Mouse (Mus musculus) R1 (cell line): Measurements from ENCODE around the gene Btn2a2.

ENCODE experiments used
- DNase-seq: peaks from one replicate; pipeline ENCODE4 v3.0.0-alpha.2; 2018; ENCODE audit warnings: low read depth, low spot score

The Btn2a2 gene

GRCm38 (mm10) chr13:23488400-23489322 is at the start of gene Btn2a2:
Gene Btn2a2, minus strand, starts transcription at chr13:23488857.
- peak; percentile 93 for DNase-seq

DNA sequence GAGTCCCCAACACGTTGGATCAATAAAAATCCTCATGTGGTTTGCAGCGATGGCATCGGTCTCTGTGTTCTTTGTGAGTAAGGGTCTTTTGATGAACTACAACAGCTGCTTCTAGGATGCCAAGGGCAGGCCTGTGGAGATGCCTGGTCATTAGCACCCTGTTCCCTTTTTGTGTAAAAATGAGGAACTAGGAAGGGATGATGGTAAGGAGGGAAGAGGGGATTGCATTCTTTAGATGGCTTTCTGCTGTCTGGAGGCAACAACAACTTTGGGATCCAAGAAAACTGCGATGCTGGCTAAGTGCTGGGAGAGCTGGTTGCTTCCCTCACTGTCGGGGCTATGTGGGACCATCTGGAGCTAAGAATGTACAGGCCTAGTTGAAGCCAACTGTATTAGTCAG is 49.6 kb upstream of the Btn2a2 start:
- no peak for DNase-seq

- DNase-seq, result no peak
Observed at GRCm38 (mm10) chr13:23537006-23537710, 48.5 kb upstream of the Btn2a2 start.

DNA sequence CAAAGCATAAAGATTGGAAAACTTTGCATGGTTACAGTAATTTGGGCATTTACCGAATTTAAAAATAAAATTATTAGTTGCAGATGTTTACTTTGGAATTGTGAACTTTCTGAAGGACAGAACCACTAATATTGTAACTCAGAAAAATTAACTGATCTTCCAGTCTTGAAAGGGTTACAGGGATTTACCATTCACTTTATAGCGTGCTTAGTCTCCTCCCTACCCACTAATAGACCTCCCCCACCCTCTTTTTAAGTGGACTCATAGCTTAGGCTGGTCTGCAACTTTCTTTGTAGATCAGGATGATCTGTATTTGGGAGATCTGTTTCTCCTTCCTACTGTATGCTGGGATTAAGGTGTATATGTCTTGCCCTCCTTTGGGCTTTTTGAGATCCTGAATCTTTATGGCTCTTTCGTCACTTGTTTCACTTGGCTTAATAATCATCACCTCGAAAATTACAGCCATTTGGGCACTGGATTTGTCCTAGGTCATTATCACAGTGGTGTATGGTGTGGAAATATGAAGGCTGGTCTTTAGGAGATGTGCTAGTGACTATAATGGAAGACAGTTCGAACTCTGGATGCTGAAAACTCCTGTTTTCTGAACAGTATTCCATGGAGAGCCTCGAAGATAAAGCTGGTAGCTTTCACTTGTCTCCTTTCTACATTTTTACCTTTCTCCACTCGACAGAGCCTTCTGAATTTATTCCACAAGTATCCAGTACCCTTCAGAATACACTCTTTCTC is 47.6 kb upstream of the Btn2a2 start:
- DNase-seq, result peak; percentile 72

- peak; percentile 100 for DNase-seq
Observed at GRCm38 (mm10) chr13:23535137-23536075, 46.7 kb upstream of the Btn2a2 start, which contains the start of gene Hist1h3g. Gene Hist1h3g, plus strand, starts transcription at chr13:23535422.

DNA sequence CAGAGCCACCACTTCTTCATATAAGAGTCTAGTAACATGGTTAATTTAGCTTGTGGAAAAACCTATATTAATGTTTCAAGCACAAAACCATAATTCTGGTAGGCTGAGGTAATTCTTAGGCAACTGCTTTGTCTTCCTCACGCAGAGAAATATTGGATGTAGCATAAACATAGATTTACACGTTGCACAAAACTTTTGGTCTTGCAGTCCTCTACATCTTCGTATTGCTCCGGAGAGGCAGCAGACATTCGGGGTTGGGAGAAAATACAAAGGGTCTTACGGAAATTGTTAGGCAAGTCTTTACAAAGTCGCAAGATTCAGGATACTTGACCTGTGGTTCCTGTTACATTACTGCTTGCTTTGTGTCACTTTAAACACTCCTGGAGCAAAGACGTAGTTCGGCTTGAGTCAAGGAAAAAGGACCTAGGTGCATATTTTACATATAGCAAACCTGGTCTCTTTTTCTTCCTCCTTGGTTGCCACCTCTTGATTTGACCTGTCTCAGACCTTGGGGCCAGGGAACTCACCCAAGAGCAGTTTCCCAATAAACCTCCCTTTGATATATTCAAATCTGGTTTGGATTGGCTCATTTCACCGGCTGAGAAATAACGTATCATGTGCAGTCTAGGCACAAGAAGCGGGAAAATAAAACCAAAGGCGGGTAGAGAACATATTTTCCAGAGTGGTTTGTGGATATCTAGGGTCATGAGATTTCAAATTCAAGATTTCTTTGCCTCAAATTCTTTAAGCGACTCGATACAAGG is 45.9 kb upstream of the Btn2a2 start:
- DNase-seq, result peak; percentile 91

GRCm38 (mm10) chr13:23533560-23534367 is 45.1 kb upstream of the Btn2a2 start, which contains the start of gene Hist1h2af:
Gene Hist1h2af, plus strand, starts transcription at chr13:23533906.
- DNase-seq, result peak; percentile 94

- peak; percentile 49 for DNase-seq
Observed at GRCm38 (mm10) chr13:23532262-23533075, 43.8 kb upstream of the Btn2a2 start.

- peak; percentile 97 for DNase-seq
Observed at GRCm38 (mm10) chr13:23530901-23531875, 42.5 kb upstream of the Btn2a2 start, which contains the start of gene Hist1h4h. Gene Hist1h4h, plus strand, starts transcription at chr13:23531050.

DNA sequence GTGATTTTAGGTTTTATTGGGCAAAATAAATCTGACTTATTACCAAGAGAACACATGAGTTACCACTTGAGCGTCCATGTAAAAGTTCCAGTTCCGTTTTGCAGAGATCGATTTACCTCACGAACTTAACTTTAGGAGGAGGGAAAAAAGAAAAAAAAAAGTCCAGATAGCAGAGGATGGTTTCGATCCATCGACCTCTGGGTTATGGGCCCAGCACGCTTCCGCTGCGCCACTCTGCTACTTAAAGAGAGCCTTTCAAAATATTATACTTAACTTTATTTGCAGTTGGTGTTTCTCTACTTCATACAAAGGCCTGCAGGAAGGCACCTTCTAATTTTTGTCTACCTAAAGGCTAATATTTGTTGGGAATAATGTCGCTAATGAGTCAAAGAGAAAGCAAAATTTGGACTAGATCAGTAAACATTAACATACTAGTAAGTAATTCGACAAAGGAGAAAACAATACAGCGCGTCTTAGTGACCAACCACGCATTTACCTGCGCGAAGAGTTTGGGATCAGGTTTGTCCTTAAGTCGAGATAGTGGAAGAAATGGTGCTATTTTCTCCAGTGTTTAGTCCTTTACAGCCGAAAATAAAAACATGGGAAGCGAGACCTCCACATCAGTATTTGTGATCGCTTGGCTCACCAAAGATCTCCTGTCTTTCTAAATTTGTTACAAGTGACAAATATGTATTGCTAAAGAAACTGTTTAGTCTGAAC is 41.7 kb upstream of the Btn2a2 start:
- peak; percentile 74 for DNase-seq

GRCm38 (mm10) chr13:23529480-23530165 is 41.0 kb upstream of the Btn2a2 start:
- no peak for DNase-seq

DNA sequence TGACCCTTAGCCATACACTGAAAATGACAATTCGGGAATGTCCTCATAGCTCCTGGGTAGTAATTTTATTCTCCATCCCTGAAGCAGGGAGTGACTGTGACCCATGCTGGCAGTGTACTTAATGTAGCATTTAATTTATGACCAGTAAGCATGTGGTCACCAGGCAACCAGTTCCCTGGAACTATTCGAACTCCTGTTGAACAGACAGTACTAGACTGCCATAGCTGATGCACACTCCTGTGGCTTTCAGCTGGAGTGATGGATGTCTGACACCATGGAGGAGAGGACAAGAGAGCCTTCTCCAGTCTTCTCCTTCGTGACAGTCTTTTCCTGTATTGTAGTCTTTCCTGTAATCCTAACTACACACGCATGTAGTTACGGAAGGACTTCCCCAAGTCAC is 40.3 kb upstream of the Btn2a2 start:
- no peak for DNase-seq

GRCm38 (mm10) chr13:23526312-23526711 is 37.7 kb upstream of the Btn2a2 start:
- peak; percentile 91 for DNase-seq

- DNase-seq, result peak; percentile 72
Observed at GRCm38 (mm10) chr13:23525901-23526300, 37.2 kb upstream of the Btn2a2 start.

DNA sequence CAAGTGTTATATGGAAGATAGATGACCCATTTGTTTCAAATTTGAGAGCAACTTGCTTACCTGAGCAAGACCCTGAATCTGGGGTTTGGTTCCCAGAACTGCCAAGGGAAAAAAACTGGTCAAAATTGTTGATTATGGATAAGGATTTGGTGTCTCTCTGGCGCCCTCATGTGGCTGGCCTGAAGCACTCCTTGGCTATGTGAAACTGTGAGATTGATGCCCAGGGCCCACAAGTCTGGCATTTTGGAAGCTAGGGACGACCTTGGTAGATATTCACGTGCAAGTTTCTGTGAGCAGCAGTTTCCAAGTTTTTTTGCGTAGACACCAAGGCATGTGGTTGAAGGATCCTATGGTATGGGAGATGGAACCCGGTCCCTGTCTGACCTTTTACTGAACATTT is 36.0 kb upstream of the Btn2a2 start:
- DNase-seq, result peak; percentile 91

GRCm38 (mm10) chr13:23523976-23524375 is 35.3 kb upstream of the Btn2a2 start:
- no peak for DNase-seq
